Mouse (Mus musculus) spleen, adult 2 months (tissue): ENCODE measurements around the gene Gpr65.

Experiments
- CTCF ChIP-seq: fragments of 200-500 bp; IDR thresholded peaks from 2 replicates; pipeline ENCODE4 v1.5.1; 2011; ENCODE audit warnings: mild to moderate bottlenecking, inconsistent platforms; ENCODE audit not compliant: insufficient read depth, insufficient read length, insufficient replicate concordance; ENCODE audit errors: extremely low read depth
- POLR2A ChIP-seq: fragments of 200-500 bp; IDR thresholded peaks from 2 replicates; pipeline ENCODE4 v1.6.1; 2011; ENCODE audit warnings: low read depth, low read length, inconsistent platforms

DNA sequence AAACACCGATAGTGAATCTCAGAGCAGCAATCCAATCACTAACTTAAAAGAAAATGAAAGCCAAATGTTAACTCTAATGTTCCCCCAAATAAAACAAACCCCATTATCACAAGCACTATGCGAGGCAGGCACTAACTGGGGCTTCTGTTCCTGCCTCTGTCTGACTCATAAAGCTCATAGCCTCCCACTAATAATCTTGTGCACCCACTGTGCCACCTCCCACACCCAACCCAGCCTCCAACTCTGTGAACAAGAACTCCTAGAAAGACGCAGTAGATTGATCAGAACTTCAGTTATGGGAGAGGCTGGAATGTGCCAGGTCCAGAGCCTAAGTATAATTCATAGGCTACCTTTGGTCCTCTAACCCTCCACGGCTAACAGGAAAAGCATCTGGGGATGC lies 24.3 kb upstream of the Gpr65 start:
- TF ChIP-seq CTCF (no peak), POLR2A (no peak)
